Mouse (Mus musculus) liver, embryonic 14.5 days (tissue): ENCODE results near the gene Spag16. TPM values are rescaled to one million over a fixed set of nuclear protein-coding genes. Genes with fewer than 3 reads are reported as not detected.
A peak's percentile ranks its signal among the peaks of the same experiment; 100 is the strongest.
"Not testable (repeated sequence)": the region's sequence is repeated elsewhere in the genome, so short reads cannot be mapped to it uniquely, and the experiment has no call there.

Experiments
- ATAC-seq: fragments of 200-750 bp; cut with Nextera tagmentation; 2 replicates; pipeline ENCODE4 v1.8.0; 2017; ENCODE audit warnings: moderate number of reproducible peaks, mild to moderate bottlenecking, moderate library complexity; ENCODE audit not compliant: insufficient read depth
- DNase-seq, 3 experiments: peaks; one replicate each; pipeline ENCODE4 v3.0.0-alpha.2; 2012 to 2013; ENCODE audit warnings: low read depth in 3 of 3, low spot score in 3 of 3
- H3K27ac ChIP-seq: fragments of 300-500 bp; sonication (generic); 2 replicates; pipeline ENCODE4 v1.5.1; 2014; ENCODE audit warnings: moderate library complexity, mild to moderate bottlenecking, control low read depth, inconsistent platforms
- H3K27me3 ChIP-seq: fragments of 300-500 bp; sonication (generic); 2 replicates; pipeline ENCODE4 v1.6.1; 2014; ENCODE audit warnings: mild to moderate bottlenecking, low read length, moderate library complexity; ENCODE audit not compliant: control insufficient read depth, insufficient read depth
- H3K36me3 ChIP-seq: fragments of 300-500 bp; sonication (generic); replicated peaks from 2 replicates; pipeline ENCODE4 v1.6.1; 2014; ENCODE audit warnings: low read depth; ENCODE audit not compliant: control insufficient read depth, insufficient read depth
- H3K4me1 ChIP-seq, 2 experiments: fragments of 200-500 bp in 1 of 2; fragments of 300-500 bp in 1 of 2; sonication (generic) in 1 of 2; replicated peaks; 2 replicates each; pipeline ENCODE4 v1.6.1; 2012 to 2014; ENCODE audit warnings: antibody characterized with exemption in 1 of 2, inconsistent platforms in 1 of 2, low read length in 1 of 2; ENCODE audit not compliant: control insufficient read depth in 2 of 2, insufficient read depth in 2 of 2
- H3K4me2 ChIP-seq: fragments of 300-500 bp; sonication (generic); 2 replicates; pipeline ENCODE4 v1.6.1; 2014; ENCODE audit warnings: low read depth, mild to moderate bottlenecking, control low read depth, moderate library complexity
- H3K4me3 ChIP-seq, 2 experiments: fragments of 200-500 bp in 1 of 2; fragments of 300-500 bp in 1 of 2; sonication (generic) in 1 of 2; 2 replicates each; pipeline ENCODE4 v1.5.1; 2012 to 2014; ENCODE audit warnings: low read depth in 2 of 2, low read length in 2 of 2, mild to moderate bottlenecking in 2 of 2, control low read depth in 1 of 2, inconsistent platforms in 1 of 2, moderate library complexity in 1 of 2; ENCODE audit not compliant: insufficient read depth in 1 of 2
- H3K9ac ChIP-seq: fragments of 300-500 bp; sonication (generic); replicated peaks from 2 replicates; pipeline ENCODE4 v1.6.1; 2014; ENCODE audit warnings: mild to moderate bottlenecking, control low read depth, moderate library complexity
- H3K9me3 ChIP-seq: fragments of 300-500 bp; sonication (generic); 2 replicates; pipeline ENCODE4 v1.6.1; 2016; ENCODE audit warnings: low read length, mixed read lengths; ENCODE audit not compliant: control insufficient read depth
- CTCF ChIP-seq: IDR thresholded peaks from 2 replicates; pipeline ENCODE4 v1.5.1; 2016; ENCODE audit warnings: antibody characterized with exemption, low read depth, control low read depth
- EP300 ChIP-seq: IDR thresholded peaks from 2 replicates; pipeline ENCODE4 v1.6.1; 2016; ENCODE audit warnings: antibody characterized with exemption, low read depth
- WGBS: fragments of 180-500 bp; shearing (Covaris S2); extraction: QIAGEN DNeasy Blood & Tissue Kit; methylation state at CpG from one replicate; pipeline ENCODE4 v1.1.7; 2014; ENCODE audit not compliant: insufficient replicate concordance; 5-methylcytosine and 5-hydroxymethylcytosine counted together
- polyA plus RNA-seq, 2 experiments: library from polyadenylated mRNA; depleted of rRNA in 1 of 2; stranded (reverse) in 1 of 2; unstranded in 1 of 2; fragments of >200 nt; fragmentation: Nextera tagmentation in 1 of 2; extraction: Ambion mirVana in 1 of 2; gene quantifications; 2 replicates each; pipeline versions ENCODE4 v1.2.1 to v1.2.3; 2012 to 2014

The Spag16 gene
- polyA plus RNA-seq, 2 experiments = not detected

DNA sequence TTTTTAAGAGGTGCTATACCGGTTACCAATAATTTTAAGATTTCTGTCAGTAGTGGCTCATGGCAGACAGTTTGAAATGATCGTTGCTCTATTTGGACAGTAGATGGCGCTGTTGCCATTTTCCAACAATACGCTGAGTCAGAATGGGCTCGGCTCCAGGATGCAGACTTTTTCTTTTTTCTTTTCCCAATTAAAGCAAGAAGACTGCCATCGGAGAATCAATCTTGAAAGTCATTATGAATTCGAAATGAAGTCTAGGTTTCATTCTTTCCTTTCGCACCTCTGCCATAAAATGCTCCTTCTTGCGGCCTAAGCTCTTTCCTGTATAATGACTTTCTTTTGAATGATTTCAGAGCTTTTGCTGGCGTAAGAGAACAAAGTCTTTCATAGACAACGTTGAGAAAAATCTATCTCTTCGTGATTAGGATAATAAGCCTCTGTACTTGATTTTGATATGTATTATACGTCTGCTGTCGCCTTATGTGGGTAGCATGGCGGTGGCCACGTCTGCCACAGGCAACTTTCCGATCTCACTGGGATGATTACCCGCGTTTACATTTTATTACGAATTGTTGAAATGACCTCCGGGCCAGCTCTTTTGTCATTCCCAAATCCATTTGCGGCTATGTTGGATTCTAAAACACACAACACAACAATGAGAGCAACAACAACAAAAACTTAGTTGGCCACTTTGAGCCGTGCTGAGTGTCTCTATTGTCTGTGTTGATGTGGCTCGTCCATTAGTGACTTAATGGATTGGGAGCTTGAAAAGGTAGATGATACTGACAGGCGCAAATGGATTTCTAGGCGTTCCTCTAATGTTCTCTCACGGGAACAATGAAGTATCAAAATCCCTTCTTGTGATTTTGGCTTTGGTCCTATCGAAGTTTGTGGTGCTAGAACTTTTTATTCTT lies 36.2 kb upstream of the Spag16 start:
- TF ChIP-seq EP300 (no peak), CTCF (peak; percentile 70)
- H3K4me1 ChIP-seq = peaks cover 0 to 4% of the 10 kb centered on the region in 2 experiments; a peak in 2 of 4 replicates
- H3K4me2 ChIP-seq = no peak overlapping the region
- peak; percentile 24 to 47 (median 37) for DNase-seq
- H3K36me3 ChIP-seq = no peaks in the 10 kb centered on the region
- H3K27me3 ChIP-seq = no peaks in the 10 kb centered on the region
- H3K9ac ChIP-seq = no peak overlapping the region
- no peak overlapping the region for H3K27ac ChIP-seq
- H3K4me3 ChIP-seq = no peak overlapping the region
- WGBS = 48% methylated on average over 28 of the region's 28 CpGs
- ATAC-seq = no peak
- no peaks in the 10 kb centered on the region for H3K9me3 ChIP-seq

DNA sequence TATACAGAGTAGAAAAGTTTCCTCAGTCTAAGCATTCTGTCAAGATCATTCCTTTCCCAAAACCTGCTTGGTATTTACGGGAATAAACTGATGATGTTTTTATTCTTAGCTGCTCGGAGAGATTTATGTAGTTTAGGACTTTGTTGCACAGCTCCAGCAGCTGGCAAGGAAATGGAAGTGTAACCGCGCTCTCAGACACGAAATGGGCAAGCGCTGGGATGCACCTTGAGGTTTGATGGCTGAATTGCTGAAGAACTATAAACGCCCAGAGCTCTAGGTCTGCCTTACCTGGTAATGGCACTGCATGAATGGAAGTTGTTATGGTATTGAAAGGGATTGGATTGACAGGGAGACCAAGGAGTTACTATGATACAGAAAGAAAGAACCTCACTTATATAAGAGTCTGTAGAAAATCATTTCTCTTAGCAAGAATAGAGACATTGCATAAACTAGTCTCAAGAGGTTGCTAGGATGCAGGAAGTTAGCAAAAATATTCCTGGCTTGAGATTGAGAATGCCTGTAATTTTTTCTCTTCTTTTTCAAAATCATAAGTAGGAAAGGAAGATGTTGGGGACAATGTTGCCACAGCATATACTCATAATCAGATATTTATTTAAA lies 27.7 kb upstream of the Spag16 start:
- Histone ChIP-seq H3K4me1 (no peaks in the 10 kb centered on the region), H3K36me3 (no peaks in the 10 kb centered on the region), H3K27me3 (no peaks in the 10 kb centered on the region), H3K4me3 (no peak overlapping the region), H3K4me2 (no peak overlapping the region), H3K9ac (no peak overlapping the region), H3K9me3 (no peaks in the 10 kb centered on the region), H3K27ac (no peak overlapping the region)
- no peak for TF ChIP-seq CTCF
- no peak for TF ChIP-seq EP300
- DNase-seq (no peak), ATAC-seq (no peak)
- WGBS = 69% methylated on average over 7 of the region's 7 CpGs

DNA sequence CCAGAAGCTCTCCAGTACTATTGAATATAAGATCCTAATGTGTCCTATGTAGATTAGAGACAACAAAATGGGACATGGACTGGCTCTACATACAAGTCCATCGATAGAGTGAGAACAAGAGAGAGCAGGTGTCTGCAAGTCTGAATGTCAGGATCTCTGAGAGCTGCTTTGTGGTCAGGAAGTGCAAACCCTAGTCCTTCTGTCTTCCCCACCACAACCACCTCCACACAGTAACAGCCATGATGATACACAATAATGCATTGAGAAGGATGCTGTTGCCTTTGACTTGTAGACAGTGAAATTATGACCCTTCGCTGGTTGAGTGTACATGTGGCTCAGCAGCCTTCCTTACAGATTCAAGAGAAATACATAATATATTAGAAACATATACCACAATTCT lies 16.6 kb upstream of the Spag16 start:
- WGBS = 63% methylated on average over 2 of the region's 2 CpGs
- DNase-seq (no peak), ATAC-seq (no peak)
- no peaks in the 10 kb centered on the region for H3K27me3 ChIP-seq
- H3K4me3 ChIP-seq = no peak overlapping the region
- no peaks in the 10 kb centered on the region for H3K36me3 ChIP-seq
- H3K9ac ChIP-seq = no peak overlapping the region
- no peak overlapping the region for H3K4me2 ChIP-seq
- H3K4me1 ChIP-seq = no peaks in the 10 kb centered on the region
- H3K27ac ChIP-seq = no peak overlapping the region
- TF ChIP-seq CTCF (no peak), EP300 (no peak)
- H3K9me3 ChIP-seq = no peaks in the 10 kb centered on the region

DNA sequence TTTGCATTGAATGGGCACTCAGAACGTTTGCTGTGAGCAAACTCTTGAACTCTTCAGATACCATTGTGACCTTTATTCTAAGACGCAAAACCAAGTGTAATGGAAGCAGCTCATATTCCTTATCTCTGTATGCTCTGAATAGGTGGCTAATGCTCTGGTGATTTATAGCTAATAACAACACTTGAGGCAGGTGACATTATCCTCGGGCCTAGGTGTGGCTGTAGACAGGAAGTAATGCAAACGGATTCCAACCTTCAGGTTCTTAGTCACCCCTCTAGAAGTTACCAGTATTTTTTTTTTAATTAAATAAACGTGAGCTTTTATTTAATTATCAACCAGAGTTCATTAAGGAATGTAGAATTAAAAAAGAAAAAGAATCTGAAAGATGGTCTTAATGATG lies 1.1 kb upstream of the Spag16 start:
- 60% methylated on average over 5 of the region's 5 CpGs for WGBS
- not testable (repeated sequence) for H3K4me1 ChIP-seq, H3K4me3 ChIP-seq, ATAC-seq, DNase-seq, H3K27me3 ChIP-seq, H3K4me2 ChIP-seq, H3K36me3 ChIP-seq, H3K9me3 ChIP-seq, H3K9ac ChIP-seq, H3K27ac ChIP-seq

- no peak overlapping the region for H3K4me2 ChIP-seq
- H3K27me3 ChIP-seq = no peaks in the 10 kb centered on the region
- H3K4me3 ChIP-seq = no peak overlapping the region
- H3K9me3 ChIP-seq = no peaks in the 10 kb centered on the region
- TF ChIP-seq EP300 (no peak), CTCF (no peak)
- ATAC-seq (no peak), DNase-seq (no peak)
- H3K4me1 ChIP-seq = no peaks in the 10 kb centered on the region
- no peak overlapping the region for H3K9ac ChIP-seq
- WGBS = 67% methylated on average over 7 of the region's 7 CpGs
- H3K27ac ChIP-seq = no peak overlapping the region
- H3K36me3 ChIP-seq = no peaks in the 10 kb centered on the region
These were observed 2.2 kb downstream of the Spag16 start for GRCm38 (mm10) chr1:69828872-69829479.
